Mouse (Mus musculus) E14TG2a.4 (cell line): ENCODE data around the gene Arid2.

ENCODE experiments used
- CTCF ChIP-seq: conservative IDR thresholded peaks from 2 replicates; pipeline ENCODE4 v1.5.1; 2014; ENCODE audit warnings: low read length
- POU5F1 ChIP-seq: IDR thresholded peaks from 2 replicates; pipeline ENCODE4 v1.6.1; 2014; ENCODE audit warnings: low read length, borderline replicate concordance

- TF ChIP-seq CTCF: no peak
- TF ChIP-seq POU5F1: no peak
Observed at GRCm38 (mm10) chr15:96360614-96361013, 73.3 kb downstream of the Arid2 start.
